17 mouse cellular contexts compared by ENCODE assay signal in genomic region chr16:54239488-54239887, GRCm38 (mm10).
"Had no signal": no experiment of that assay in that cellular context is flagged by ENCODE, and none has a peak within 500 bp of the region (broad histone marks: within the 10 kb centered on the region; RNA-seq: fewer than 3 reads in every experiment).

No protein-coding gene starts in this region.

- H3K9me3 ChIP-seq: lung, embryonic 15.5 days; megakaryocyte, embryonic 14.5 days; midbrain, embryonic 13.5 days; midbrain, embryonic 15.5 days; neural tube, embryonic 12.5 days; stomach, embryonic 15.5 days had no signal

- H3K27me3 ChIP-seq: lung, embryonic 15.5 days; megakaryocyte, embryonic 14.5 days; midbrain, embryonic 13.5 days; midbrain, embryonic 15.5 days; neural tube, embryonic 12.5 days; stomach, embryonic 15.5 days had no signal

- H3K36me3 ChIP-seq: lung, embryonic 15.5 days; midbrain, embryonic 13.5 days; midbrain, embryonic 15.5 days; neural tube, embryonic 12.5 days; stomach, embryonic 15.5 days had no signal

- H3K9ac ChIP-seq: lung, embryonic 15.5 days; midbrain, embryonic 13.5 days; midbrain, embryonic 15.5 days; neural tube, embryonic 12.5 days; stomach, embryonic 15.5 days had no signal

- H3K4me1 ChIP-seq: lung, embryonic 15.5 days; megakaryocyte, embryonic 14.5 days; midbrain, embryonic 13.5 days; midbrain, embryonic 15.5 days; neural tube, embryonic 12.5 days; stomach, embryonic 15.5 days had no signal

- DNase-seq: lung, adult 2 months; lung, postnatal 14 days; lung, postnatal 36 days; right cerebral cortex, postnatal 14 days; thymus, adult 2 months; thymus, postnatal 25 days; thymus, postnatal 4 days had no signal

- ATAC-seq: lung, postnatal 0 days; midbrain, embryonic 13.5 days; midbrain, embryonic 15.5 days had no signal

- H3K4me2 ChIP-seq: lung, embryonic 15.5 days; midbrain, embryonic 11.5 days; midbrain, embryonic 13.5 days; midbrain, embryonic 15.5 days; neural tube, embryonic 12.5 days; stomach, embryonic 15.5 days had no signal

- H3K4me3 ChIP-seq: lung, embryonic 15.5 days; megakaryocyte, embryonic 14.5 days; midbrain, embryonic 13.5 days; midbrain, embryonic 15.5 days; neural tube, embryonic 12.5 days; stomach, embryonic 15.5 days had no signal

- H3K27ac ChIP-seq: lung, embryonic 15.5 days; macrophage; midbrain, embryonic 13.5 days; midbrain, embryonic 15.5 days; neural tube, embryonic 12.5 days; stomach, embryonic 15.5 days; stomach, postnatal 0 days had no signal
